Mouse (Mus musculus) limb, embryonic 11.5 days (tissue): Measurements from ENCODE around the gene Tspear. TPM values are rescaled to one million over a fixed set of nuclear protein-coding genes. Genes with fewer than 3 reads are reported as not detected.
A peak's percentile ranks its signal among the peaks of the same experiment; 100 is the strongest.
"Not testable (repeated sequence)": the region's sequence is repeated elsewhere in the genome, so short reads cannot be mapped to it uniquely, and the experiment has no call there.

Source experiments
- ATAC-seq: fragments of 200-750 bp; cut with Nextera tagmentation; 2 replicates; pipeline ENCODE4 v1.8.0; 2017; ENCODE audit warnings: low read depth; ENCODE audit not compliant: insufficient number of reproducible peaks, low FRiP score, low TSS enrichment
- DNase-seq: peaks from one replicate; pipeline ENCODE4 v3.0.0-alpha.2; 2015; ENCODE audit warnings: low spot score
- H3K27ac ChIP-seq: fragments of 300-500 bp; sonication (generic); replicated peaks from 2 replicates; pipeline ENCODE4 v1.5.1; 2014; ENCODE audit warnings: low read depth, mild to moderate bottlenecking, low read length
- H3K27me3 ChIP-seq: fragments of 300-500 bp; sonication (generic); 2 replicates; pipeline ENCODE4 v1.6.1; 2014; ENCODE audit warnings: mild to moderate bottlenecking, low read length, mixed read lengths; ENCODE audit not compliant: control insufficient read depth, insufficient read depth
- H3K36me3 ChIP-seq: fragments of 300-500 bp; sonication (generic); 2 replicates; pipeline ENCODE4 v1.6.1; 2014; ENCODE audit warnings: mild to moderate bottlenecking, low read length, moderate library complexity, mixed read lengths; ENCODE audit not compliant: control insufficient read depth, insufficient read depth
- H3K4me1 ChIP-seq: fragments of 300-500 bp; sonication (generic); 2 replicates; pipeline ENCODE4 v1.6.1; 2014; ENCODE audit warnings: low read length, mixed read lengths; ENCODE audit not compliant: control insufficient read depth, insufficient read depth
- H3K4me2 ChIP-seq: fragments of 300-500 bp; sonication (generic); 2 replicates; pipeline ENCODE4 v1.6.1; 2014; ENCODE audit warnings: low read depth, mild to moderate bottlenecking, moderate library complexity; ENCODE audit not compliant: severe bottlenecking
- H3K4me3 ChIP-seq: fragments of 300-500 bp; sonication (generic); 2 replicates; pipeline ENCODE4 v1.5.1; 2014; ENCODE audit warnings: low read depth, low read length
- H3K9ac ChIP-seq: fragments of 300-500 bp; sonication (generic); 2 replicates; pipeline ENCODE4 v1.6.1; 2014; ENCODE audit warnings: mild to moderate bottlenecking, low read length
- H3K9me3 ChIP-seq: fragments of 300-500 bp; sonication (generic); 2 replicates; pipeline ENCODE4 v1.6.1; 2016; ENCODE audit warnings: low read length; ENCODE audit not compliant: control insufficient read depth
- WGBS: fragments of 180-500 bp; shearing (Covaris S2); extraction: QIAGEN DNeasy Blood & Tissue Kit; methylation state at CpG from one replicate; pipeline ENCODE4 v1.1.7; 2014; 5-methylcytosine and 5-hydroxymethylcytosine counted together
- polyA plus RNA-seq: library from polyadenylated mRNA; unstranded; fragments of >200 nt; fragmentation: Nextera tagmentation; extraction: Ambion mirVana; gene quantifications from 2 replicates; pipeline ENCODE4 v1.2.1, GENCODE M21; 2014

The Tspear gene
- polyA plus RNA-seq, 1 experiment from 2014 or later, result 0.45 TPM

DNA sequence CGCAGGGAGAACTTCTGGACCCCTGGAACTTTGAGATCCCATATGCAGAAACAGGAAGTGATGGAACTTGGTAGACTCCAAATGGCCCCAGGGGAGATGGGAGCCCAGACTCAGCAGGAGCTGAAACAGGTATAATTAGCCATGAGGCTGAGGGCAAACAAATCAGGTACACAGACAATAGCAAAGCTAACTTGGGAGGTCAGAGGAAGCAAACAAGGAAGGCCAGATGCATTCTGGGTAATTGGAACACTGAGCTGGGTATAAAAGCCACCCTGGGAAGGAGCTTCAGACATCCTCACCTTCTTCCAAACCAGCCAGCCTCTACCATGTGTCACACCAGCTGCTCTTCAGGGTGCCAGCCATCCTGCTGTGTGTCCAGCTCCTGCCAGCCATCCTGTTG lies 33.9 kb downstream of the Tspear start, which contains the start of gene Krtap12-1:
Gene Krtap12-1, plus strand, starts transcription at position 301 of the 400 bp plus-strand sequence.
- H3K4me1 ChIP-seq, DNase-seq, H3K4me3 ChIP-seq, H3K27ac ChIP-seq, H3K4me2 ChIP-seq, H3K36me3 ChIP-seq, ATAC-seq, H3K9ac ChIP-seq, H3K9me3 ChIP-seq, H3K27me3 ChIP-seq: not testable (repeated sequence)
- 84% methylated on average over 1 of the region's 1 CpGs for WGBS

DNA sequence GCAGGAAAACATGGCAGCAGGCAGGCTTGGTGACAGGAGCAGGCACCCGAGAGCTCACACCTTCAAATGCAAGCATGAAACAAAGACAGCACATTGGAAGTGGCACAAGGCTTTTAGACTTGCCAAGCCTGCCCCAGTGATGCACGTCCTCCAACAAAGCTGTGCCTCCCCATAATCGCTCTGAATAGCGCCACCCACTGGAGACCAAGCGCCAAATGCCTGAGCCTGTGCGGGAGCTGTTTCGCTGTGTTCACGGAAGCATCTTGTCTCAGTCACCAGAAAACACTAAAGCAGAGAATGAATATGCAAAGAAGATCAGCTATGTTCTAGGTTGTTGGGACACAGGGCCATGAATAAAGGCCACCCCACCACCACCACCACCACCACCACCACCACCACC lies 38.5 kb downstream of the Tspear start:
- H3K9ac ChIP-seq, result no peak overlapping the region
- DNase-seq, result no peak
- no peaks in the 10 kb centered on the region for H3K27me3 ChIP-seq
- no peaks in the 10 kb centered on the region for H3K36me3 ChIP-seq
- no peaks in the 10 kb centered on the region for H3K4me1 ChIP-seq
- H3K27ac ChIP-seq, result no peak overlapping the region
- ATAC-seq, result no peak
- H3K4me2 ChIP-seq, result no peak overlapping the region
- 76% methylated on average over 8 of the region's 8 CpGs for WGBS
- no peaks in the 10 kb centered on the region for H3K9me3 ChIP-seq
- no peak overlapping the region for H3K4me3 ChIP-seq

DNA sequence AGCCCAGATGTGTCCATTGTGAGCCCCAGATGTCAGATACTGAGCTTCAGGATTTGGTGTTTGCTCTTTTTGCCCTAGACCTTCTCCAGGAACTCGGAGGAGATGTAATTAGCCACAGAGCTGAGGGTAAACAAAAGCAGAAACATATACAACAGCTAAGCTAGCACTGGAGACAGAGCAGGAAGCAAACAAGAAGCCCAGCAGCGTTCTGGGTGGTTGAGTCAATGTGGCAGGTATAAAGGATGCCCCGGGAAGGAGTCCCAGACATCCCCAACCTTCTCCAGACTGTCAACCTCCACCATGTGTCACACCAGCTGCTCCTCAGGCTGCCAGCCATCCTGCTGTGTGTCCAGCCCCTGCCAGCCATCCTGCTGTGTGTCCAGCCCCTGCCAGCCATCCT lies 39.8 kb downstream of the Tspear start, which contains the start of gene Gm10100:
Gene Gm10100, plus strand, starts transcription at position 301 of the 400 bp plus-strand sequence.
- H3K9me3 ChIP-seq, result no peaks in the 10 kb centered on the region
- WGBS, result 29% methylated on average over 3 of the region's 3 CpGs
- H3K36me3 ChIP-seq, result no peaks in the 10 kb centered on the region
- H3K4me3 ChIP-seq, result no peak within 1 kb of the TSS
- H3K4me2 ChIP-seq, result no peak within 1 kb of the TSS
- H3K9ac ChIP-seq, result no peak within 1 kb of the TSS
- H3K4me1 ChIP-seq, result no peaks in the 10 kb centered on the region
- ATAC-seq, result no peak
- DNase-seq, result no peak
- H3K27ac ChIP-seq, result no peak within 1 kb of the TSS
- no peaks in the 10 kb centered on the region for H3K27me3 ChIP-seq

DNA sequence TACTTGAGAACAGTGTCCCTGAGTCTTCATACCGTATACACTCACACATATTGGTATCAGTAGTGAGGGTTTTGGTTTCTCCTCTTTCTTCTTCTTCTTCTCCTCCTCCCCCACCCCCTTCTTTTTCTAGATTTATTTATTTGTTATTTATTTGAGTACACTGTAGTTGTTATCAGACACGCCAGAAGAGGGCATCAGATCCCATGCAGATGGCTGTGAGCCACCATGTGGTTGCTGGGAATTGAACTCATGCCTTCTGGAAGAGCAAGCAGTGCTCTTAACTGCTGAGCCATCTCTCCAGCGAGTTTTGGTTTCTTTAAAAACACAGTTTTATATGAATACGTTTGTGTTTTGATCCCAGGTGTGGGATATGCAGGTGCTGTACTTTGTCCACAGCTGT lies 41.9 kb downstream of the Tspear start:
- Histone ChIP-seq H3K4me1 (no peaks in the 10 kb centered on the region), H3K27me3 (no peaks in the 10 kb centered on the region), H3K9me3 (no peaks in the 10 kb centered on the region), H3K4me3 (no peak overlapping the region), H3K4me2 (no peak overlapping the region), H3K27ac (no peak overlapping the region), H3K36me3 (no peaks in the 10 kb centered on the region), H3K9ac (no peak overlapping the region)
- ATAC-seq, result no peak
- 63% methylated on average over 4 of the region's 4 CpGs for WGBS
- DNase-seq, result peak; percentile 26

DNA sequence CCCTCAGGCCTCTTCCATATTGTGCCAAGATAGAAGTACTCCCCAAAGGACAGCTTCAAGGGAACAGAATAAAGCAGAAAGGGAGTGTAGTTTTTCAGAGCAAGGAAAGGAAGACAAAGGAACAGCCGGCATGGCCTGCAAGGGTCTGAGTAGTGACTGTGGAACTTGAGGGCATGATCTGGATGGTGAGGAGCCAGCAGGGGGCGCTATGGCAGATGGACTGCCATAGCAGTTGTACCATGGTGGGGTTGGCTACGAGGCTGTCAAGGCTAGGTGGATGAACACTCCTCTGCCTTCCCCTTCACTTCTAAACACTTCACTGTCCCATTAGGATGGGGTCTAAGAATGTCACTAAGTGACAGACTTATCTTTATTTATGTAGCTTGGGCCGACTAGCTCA lies 42.9 kb downstream of the Tspear start:
- Histone ChIP-seq H3K4me2 (no peak overlapping the region), H3K4me1 (no peaks in the 10 kb centered on the region), H3K9ac (no peak overlapping the region), H3K27ac (no peak overlapping the region), H3K36me3 (no peaks in the 10 kb centered on the region), H3K9me3 (no peaks in the 10 kb centered on the region), H3K4me3 (no peak overlapping the region), H3K27me3 (no peaks in the 10 kb centered on the region)
- DNase-seq (peak; percentile 43), ATAC-seq (no peak)
- 55% methylated on average over 4 of the region's 4 CpGs for WGBS

DNA sequence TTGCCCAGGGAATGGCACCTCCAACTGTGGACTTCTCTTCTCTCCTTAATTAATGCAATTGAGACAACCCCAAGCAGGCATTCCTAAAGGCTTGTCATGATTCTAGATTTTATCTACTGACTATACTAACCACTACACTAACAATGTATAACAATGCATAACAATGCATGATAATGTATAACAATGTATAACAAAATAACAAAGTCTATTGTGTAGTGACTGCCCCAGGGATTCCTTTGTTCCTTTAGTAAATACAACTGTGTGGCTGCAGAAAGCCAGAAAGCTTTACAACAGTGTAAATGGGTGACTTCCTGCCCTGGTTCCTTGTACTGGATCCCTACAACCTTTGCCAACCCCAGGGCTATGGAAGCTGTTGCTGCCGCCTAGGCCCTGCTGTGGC lies 49.6 kb downstream of the Tspear start:
- H3K36me3 ChIP-seq, result no peaks in the 10 kb centered on the region
- 76% methylated on average over 1 of the region's 1 CpGs for WGBS

DNA sequence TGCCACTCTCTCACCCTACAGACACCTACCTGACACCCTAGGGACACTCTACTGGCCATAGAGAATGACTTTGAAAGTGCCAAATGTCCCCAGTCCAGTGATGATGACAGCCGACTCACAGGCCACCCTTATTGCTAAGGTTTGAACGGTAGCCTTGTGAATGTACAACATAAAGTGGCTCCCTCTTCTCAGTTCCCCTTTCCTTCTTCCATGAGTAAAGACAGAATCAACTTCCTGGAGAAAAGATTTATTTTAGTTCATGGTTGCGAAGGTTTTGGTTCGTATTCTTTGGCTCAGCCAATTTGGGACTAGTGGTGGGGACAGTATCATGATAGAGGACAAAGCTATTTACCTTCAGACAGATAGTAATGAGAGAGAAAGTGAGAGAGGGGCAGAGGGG lies 52.6 kb downstream of the Tspear start:
- no peaks in the 10 kb centered on the region for H3K27me3 ChIP-seq
- no peak overlapping the region for H3K9ac ChIP-seq
- WGBS, result 86% methylated on average over 4 of the region's 4 CpGs
- H3K36me3 ChIP-seq, result no peaks in the 10 kb centered on the region
- H3K4me3 ChIP-seq, result no peak overlapping the region
- DNase-seq, result no peak
- peaks cover 15% of the 10 kb centered on the region for H3K4me1 ChIP-seq
- ATAC-seq, result no peak
- no peak overlapping the region for H3K27ac ChIP-seq
- no peak overlapping the region for H3K4me2 ChIP-seq
- no peaks in the 10 kb centered on the region for H3K9me3 ChIP-seq

More for the DNA sequence above, 49.6 kb downstream of the Tspear start:
- no peak overlapping the region for H3K4me2 ChIP-seq
- no peak for DNase-seq
- H3K27me3 ChIP-seq, result no peaks in the 10 kb centered on the region
- H3K27ac ChIP-seq, result no peak overlapping the region
- peaks cover 3% of the 10 kb centered on the region; the same call in 1 of the 2 replicates for H3K4me1 ChIP-seq
- H3K4me3 ChIP-seq, result no peak overlapping the region
- no peak overlapping the region for H3K9ac ChIP-seq
- no peak for ATAC-seq
- H3K9me3 ChIP-seq, result no peaks in the 10 kb centered on the region

DNA sequence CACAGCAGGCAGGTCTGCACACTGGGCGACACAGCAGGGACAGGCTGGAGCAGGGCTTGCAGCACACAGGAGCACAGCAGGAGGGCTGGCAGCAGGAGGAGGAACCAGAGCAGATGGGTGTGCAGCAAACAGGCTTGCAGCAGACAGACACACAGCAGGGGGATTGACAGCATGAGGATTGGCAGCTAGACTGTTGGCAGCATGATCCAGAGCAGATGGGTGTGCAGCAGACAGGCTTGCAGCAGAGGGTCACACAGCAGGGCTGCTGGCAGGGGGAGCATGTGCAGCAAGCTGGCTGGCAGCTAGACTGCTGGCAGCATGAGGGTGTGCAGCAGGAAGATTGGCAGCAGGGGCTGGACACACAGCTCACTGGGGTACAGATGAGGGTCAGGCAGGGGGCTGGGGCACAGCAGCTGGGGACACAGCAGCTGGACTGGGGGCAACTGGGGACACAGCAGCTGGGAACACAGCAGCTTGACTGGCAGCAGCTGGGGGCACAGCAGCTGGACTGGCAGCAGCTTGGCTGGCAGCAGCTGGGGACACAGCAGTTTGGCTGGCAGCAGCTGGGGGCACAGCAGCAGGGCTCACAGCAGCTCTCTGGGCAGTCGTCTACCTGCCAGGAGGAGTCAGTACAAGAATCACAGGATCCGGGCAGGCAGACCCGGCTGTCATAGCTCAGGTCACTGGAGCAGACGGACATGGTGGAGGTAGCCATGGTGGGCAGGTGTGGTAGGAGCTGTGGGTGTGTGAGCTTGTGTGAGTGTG lies 55.7 kb downstream of the Tspear start, which contains the start of gene Gm18596:
Gene Gm18596, minus strand, starts transcription at position 715 of the 765 bp plus-strand sequence.
- WGBS, result 43% methylated on average over 4 of the region's 5 CpGs
- not testable (repeated sequence) for H3K9me3 ChIP-seq, H3K9ac ChIP-seq, H3K4me2 ChIP-seq, H3K36me3 ChIP-seq, H3K27me3 ChIP-seq, ATAC-seq, H3K4me3 ChIP-seq
- Histone ChIP-seq H3K27ac (peak within 1 kb of the TSS; percentile 26; the same call in 1 of the 2 replicates), H3K4me1 (peaks cover 15% of the 10 kb centered on the region)
- DNase-seq, result peak; percentile 30
